Mouse (Mus musculus) embryonic fibroblast, embryonic 13.5 days (primary cell): Measurements from ENCODE around the gene Gm29564. TPM values are rescaled to one million over a fixed set of nuclear protein-coding genes. Genes with fewer than 3 reads are reported as not detected.
"Not testable (repeated sequence)": the region's sequence is repeated elsewhere in the genome, so short reads cannot be mapped to it uniquely, and the experiment has no call there.

Experiments used
- H3K27ac ChIP-seq: 2 replicates; pipeline ENCODE4 v1.5.1; 2012; ENCODE audit warnings: low read length, control low read depth, inconsistent platforms; ENCODE audit not compliant: insufficient read depth
- H3K4me1 ChIP-seq: 2 replicates; pipeline ENCODE4 v1.6.1; 2011; ENCODE audit warnings: low read length; ENCODE audit not compliant: control insufficient read depth, insufficient read depth
- H3K4me3 ChIP-seq: 2 replicates; pipeline ENCODE4 v1.5.1; 2011; ENCODE audit warnings: mild to moderate bottlenecking, control low read depth, low read length; ENCODE audit not compliant: insufficient read depth
- polyA plus RNA-seq: library from polyadenylated mRNA; stranded (reverse); fragments of >200 nt; gene quantifications from 2 replicates; pipeline ENCODE4 v1.2.4, GENCODE M21; 2011; ENCODE audit warnings: low read depth; ENCODE audit not compliant: missing spikeins, insufficient read length

Gm29564 gene
- polyA plus RNA-seq: not detected in 2 replicates

DNA sequence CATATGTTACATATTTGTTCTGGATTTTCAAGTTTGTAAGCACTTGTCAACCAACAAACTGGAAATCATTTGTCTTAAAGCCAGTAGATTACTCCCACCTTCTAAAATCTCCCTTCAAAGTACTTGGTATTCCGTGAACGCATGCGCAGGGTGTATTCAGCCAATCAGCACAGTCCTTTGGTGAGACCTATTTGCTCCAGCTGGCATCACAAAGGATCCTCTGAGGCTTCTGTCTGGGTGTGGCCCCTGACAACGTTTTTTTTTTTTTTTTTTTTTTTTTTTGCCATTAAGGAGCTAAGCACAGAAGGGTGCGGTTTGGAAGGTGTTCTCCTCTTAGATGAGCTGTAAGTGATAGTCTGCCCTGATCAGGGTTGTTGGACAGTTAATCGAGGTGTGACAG is at the start of gene Gm29564:
Gene Gm29564, plus strand, starts transcription at position 301 of the 400 bp plus-strand sequence.
- not testable (repeated sequence) for H3K4me1 ChIP-seq, H3K4me3 ChIP-seq, H3K27ac ChIP-seq

Other genes starting within 250 kb of the Gm29564 start
- gene Gm20867, start 249.8 kb upstream of the Gm29564 start, polyA plus RNA-seq: not detected in 2 replicates